Mouse (Mus musculus) thymus, adult 2 months (tissue): ENCODE measurements around the gene Phlpp1. TPM values are rescaled to one million over a fixed set of nuclear protein-coding genes. Genes with fewer than 3 reads are reported as not detected.

Source experiments
- DNase-seq: peaks from one replicate; pipeline ENCODE4 v3.0.0; 2021
- H3K27ac ChIP-seq: fragments of 200-500 bp; 2 replicates; pipeline ENCODE4 v1.5.1; 2012; ENCODE audit warnings: low read length, control low read depth; ENCODE audit not compliant: control insufficient read depth, insufficient read depth
- H3K27me3 ChIP-seq: fragments of 200-500 bp; 2 replicates; pipeline ENCODE4 v1.6.1; 2012; ENCODE audit warnings: mild to moderate bottlenecking, low read length, moderate library complexity, mixed read lengths; ENCODE audit not compliant: control insufficient read depth, insufficient read depth
- H3K36me3 ChIP-seq: fragments of 200-500 bp; 2 replicates; pipeline ENCODE4 v1.6.1; 2012; ENCODE audit warnings: mild to moderate bottlenecking, low read length, moderate library complexity; ENCODE audit not compliant: control insufficient read depth, insufficient read depth
- H3K4me1 ChIP-seq: fragments of 200-500 bp; replicated peaks from 2 replicates; pipeline ENCODE4 v1.6.1; 2012; ENCODE audit warnings: low read length; ENCODE audit not compliant: control insufficient read depth, insufficient read depth
- H3K4me3 ChIP-seq: fragments of 200-500 bp; 2 replicates; pipeline ENCODE4 v1.5.1; 2012; ENCODE audit warnings: mild to moderate bottlenecking, low read length, control low read depth, moderate library complexity; ENCODE audit not compliant: control insufficient read depth, insufficient read depth
- CTCF ChIP-seq: fragments of 200-500 bp; IDR thresholded peaks from 2 replicates; pipeline ENCODE4 v1.5.1; 2012; ENCODE audit warnings: mild to moderate bottlenecking, control low read depth, low read length, moderate library complexity, borderline replicate concordance; ENCODE audit not compliant: control insufficient read depth, poor library complexity, insufficient read depth; ENCODE audit errors: extremely low read depth
- POLR2A ChIP-seq: fragments of 200-500 bp; IDR thresholded peaks from 2 replicates; pipeline ENCODE4 v1.6.1; 2012; ENCODE audit warnings: mild to moderate bottlenecking, low read length, control low read depth, moderate library complexity; ENCODE audit not compliant: control insufficient read depth, poor library complexity, insufficient read depth; ENCODE audit errors: extremely low read depth
- WGBS: fragments of 180-500 bp; shearing (Covaris S2); methylation state at CpG from one replicate; pipeline ENCODE4 v1.1.7; 2018; 5-methylcytosine and 5-hydroxymethylcytosine counted together
- polyA plus RNA-seq: library from polyadenylated mRNA; depleted of rRNA; stranded (reverse); fragments of >200 nt; gene quantifications from 2 replicates; pipeline ENCODE4 v1.2.3, GENCODE M21; 2012

The Phlpp1 gene
- polyA plus RNA-seq, 1 experiment, result 7.0 TPM

DNA sequence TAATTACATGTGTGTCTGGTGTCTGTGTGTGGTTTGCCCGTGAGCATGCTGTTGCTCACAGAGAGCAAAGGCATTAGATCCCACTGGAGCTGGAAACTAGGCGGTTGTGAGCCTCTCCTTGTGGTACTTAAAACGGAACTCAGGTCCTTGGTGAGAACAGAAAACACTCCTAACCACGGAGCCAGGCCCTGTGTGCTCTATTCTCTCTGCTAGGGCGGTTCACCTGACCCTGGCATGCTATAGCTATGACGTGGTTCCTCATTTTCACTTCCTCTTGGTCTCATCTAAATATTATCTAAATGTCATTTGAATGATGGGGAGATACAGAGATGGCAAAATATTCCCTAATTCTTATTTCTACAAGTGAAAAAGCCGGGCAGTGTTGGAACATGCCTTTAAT, 9.0 kb upstream of the Phlpp1 start:
- no peak overlapping the region; the same call in 1 of the 2 replicates for H3K27ac ChIP-seq
- H3K4me1 ChIP-seq, result peaks cover 4% of the 10 kb centered on the region
- DNase-seq, result no peak
- H3K4me3 ChIP-seq, result no peak overlapping the region
- H3K27me3 ChIP-seq, result no peaks in the 10 kb centered on the region
- no peaks in the 10 kb centered on the region for H3K36me3 ChIP-seq
- 20% methylated on average over 7 of the region's 7 CpGs for WGBS
- TF ChIP-seq CTCF (no peak), POLR2A (no peak)

DNA sequence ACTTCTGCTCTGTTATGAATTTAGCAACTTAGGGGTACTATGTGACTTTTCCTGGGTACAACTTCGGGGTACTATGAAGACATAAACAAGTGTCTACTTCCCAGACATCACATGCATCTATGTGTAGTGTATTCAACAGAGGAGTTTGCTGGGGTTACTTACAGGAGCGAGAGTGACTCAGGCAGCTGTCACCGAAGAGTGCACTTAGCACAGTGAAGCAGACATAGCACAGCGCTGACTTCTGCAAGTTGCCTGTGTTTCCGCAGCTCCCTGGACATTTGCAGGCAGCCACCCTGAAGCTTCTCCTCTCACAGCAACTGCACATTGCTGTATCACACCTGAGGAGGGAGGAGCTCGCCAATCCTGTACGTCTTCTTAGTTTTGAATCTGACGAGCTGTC, 8.2 kb upstream of the Phlpp1 start:
- no peaks in the 10 kb centered on the region for H3K4me1 ChIP-seq
- no peaks in the 10 kb centered on the region for H3K36me3 ChIP-seq
- DNase-seq, result no peak
- H3K27me3 ChIP-seq, result no peaks in the 10 kb centered on the region
- no peak for TF ChIP-seq CTCF
- TF ChIP-seq POLR2A, result no peak
- H3K4me3 ChIP-seq, result no peak overlapping the region
- 88% methylated on average over 8 of the region's 8 CpGs for WGBS
- H3K27ac ChIP-seq, result no peak overlapping the region

DNA sequence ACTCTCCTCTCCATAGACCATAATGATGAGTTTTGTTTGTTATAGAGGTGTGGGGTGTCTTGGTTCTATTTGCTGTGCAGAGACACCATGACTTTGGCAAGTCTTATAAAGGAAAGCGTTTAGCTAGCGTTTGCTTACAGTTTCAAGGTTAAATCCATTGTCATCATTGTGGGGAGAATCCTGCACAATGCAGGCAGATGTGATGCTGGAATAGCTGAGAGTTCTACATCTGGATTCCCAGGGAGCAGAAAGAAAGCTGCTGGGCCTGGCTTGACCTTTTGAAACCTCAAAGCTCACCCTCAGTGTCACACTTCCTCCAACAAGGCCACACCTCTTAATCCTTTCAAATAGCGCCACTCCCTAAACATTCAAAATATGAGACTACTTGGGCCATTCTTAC, 7.4 kb upstream of the Phlpp1 start:
- no peak for TF ChIP-seq CTCF
- TF ChIP-seq POLR2A, result no peak
- no peak overlapping the region for H3K27ac ChIP-seq
- no peaks in the 10 kb centered on the region for H3K27me3 ChIP-seq
- H3K36me3 ChIP-seq, result no peaks in the 10 kb centered on the region
- DNase-seq, result no peak
- H3K4me1 ChIP-seq, result no peaks in the 10 kb centered on the region
- WGBS, result over 99% methylated on average over 3 of the region's 3 CpGs
- H3K4me3 ChIP-seq, result no peak overlapping the region

DNA sequence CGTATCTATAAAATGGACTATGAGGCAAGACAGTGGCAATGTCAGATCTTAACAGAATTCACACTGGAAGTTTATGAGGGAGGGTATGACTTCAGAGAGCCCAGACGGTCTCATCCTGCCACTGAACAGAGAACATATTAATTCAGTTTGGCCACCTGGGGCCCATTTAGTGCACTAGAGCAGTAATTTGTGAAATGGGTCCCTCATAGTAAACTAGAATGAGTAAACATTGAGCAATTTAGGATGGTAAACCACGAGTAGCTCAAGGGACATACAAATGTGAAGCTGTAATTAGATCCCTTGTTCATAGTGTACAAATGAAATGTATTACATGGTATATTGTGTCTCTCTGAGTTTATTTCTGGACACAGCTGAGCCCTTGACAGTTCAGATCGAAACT, 3.6 kb upstream of the Phlpp1 start:
- H3K4me1 ChIP-seq, result peaks cover 8% of the 10 kb centered on the region
- no peak overlapping the region for H3K27ac ChIP-seq
- TF ChIP-seq CTCF (no peak), POLR2A (no peak)
- H3K4me3 ChIP-seq, result no peak overlapping the region
- 85% methylated on average over 4 of the region's 4 CpGs for WGBS
- no peak for DNase-seq
- peaks cover 9% of the 10 kb centered on the region; the same call in 1 of the 2 replicates for H3K27me3 ChIP-seq
- H3K36me3 ChIP-seq, result no peaks in the 10 kb centered on the region

DNA sequence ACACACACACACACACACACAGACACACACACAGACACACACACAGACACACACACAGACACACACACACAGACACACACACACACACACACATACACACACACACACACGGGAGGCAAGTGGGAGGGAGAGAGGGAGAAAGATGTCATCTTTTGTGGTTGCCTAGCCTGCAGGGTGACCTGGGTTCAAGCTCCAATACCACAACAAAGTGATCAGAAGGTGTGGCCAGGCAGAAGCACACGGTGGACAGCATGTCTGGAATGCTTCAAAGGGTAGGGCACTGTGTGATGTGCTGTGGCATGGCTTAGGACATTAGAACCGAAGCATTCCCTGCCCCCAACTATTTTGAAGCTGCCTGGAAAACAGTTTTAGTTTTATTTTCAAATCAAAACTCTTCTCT, 2.8 kb upstream of the Phlpp1 start:
- H3K4me3 ChIP-seq, result no peak overlapping the region
- no peak for TF ChIP-seq POLR2A
- TF ChIP-seq CTCF, result no peak
- WGBS, result 29% methylated on average over 3 of the region's 3 CpGs

DNA sequence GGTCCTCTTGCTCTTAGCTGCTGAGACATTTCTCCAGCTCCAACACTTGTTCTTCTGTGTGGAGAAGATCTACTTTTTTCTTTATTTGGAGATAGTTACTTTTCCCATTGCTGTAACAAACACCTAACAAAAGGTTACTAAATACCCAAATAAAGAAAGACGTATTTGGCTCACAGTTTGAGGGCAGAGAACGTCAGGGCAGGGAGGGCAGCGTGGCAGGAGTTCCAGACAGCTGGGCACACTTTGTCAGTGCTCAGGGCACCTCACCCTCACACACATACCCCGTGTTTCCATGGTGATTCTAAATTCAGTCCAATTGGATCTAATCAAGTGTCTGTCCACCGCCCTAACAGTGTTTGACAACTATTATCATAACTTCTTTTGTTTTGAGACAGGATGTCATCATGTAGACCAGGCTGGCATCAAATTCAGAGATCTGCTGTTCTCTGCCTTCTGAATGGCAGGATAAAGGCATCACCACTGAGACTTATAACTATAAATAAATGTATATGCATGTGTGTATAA, 1.7 kb upstream of the Phlpp1 start:
- H3K4me1 ChIP-seq, result peaks cover 13% of the 10 kb centered on the region
- WGBS, result 92% methylated on average over 5 of the region's 5 CpGs
- TF ChIP-seq CTCF, result no peak
- TF ChIP-seq POLR2A, result no peak
- H3K36me3 ChIP-seq, result no peaks in the 10 kb centered on the region
- no peak for DNase-seq
- H3K4me3 ChIP-seq, result no peak overlapping the region
- H3K27me3 ChIP-seq, result peaks cover 11% of the 10 kb centered on the region; the same call in 1 of the 2 replicates
- H3K27ac ChIP-seq, result no peak overlapping the region

More for the DNA sequence above, 2.8 kb upstream of the Phlpp1 start:
- H3K4me1 ChIP-seq, result peaks cover 13% of the 10 kb centered on the region
- DNase-seq, result no peak
- H3K27ac ChIP-seq, result no peak overlapping the region
- H3K36me3 ChIP-seq, result no peaks in the 10 kb centered on the region
- peaks cover 11% of the 10 kb centered on the region; the same call in 1 of the 2 replicates for H3K27me3 ChIP-seq
